15 mouse cellular contexts compared by ENCODE assay signal in genomic region chr12:100414717-100415398, GRCm38 (mm10).
DNase-seq lines count a peak whose midpoint lies in the region; ATAC-seq and TF ChIP-seq lines count a peak whose summit lies in the region.
"Had no signal": no experiment of that assay in that cellular context is flagged by ENCODE, and none has a peak within 500 bp of the region (broad histone marks: within the 10 kb centered on the region; RNA-seq: fewer than 3 reads in every experiment).

No protein-coding gene starts in this region.

- H3K4me3 ChIP-seq in heart, embryonic 16.5 days (ENCODE audit: low read length), result no peak overlapping the region
- H3K4me3 ChIP-seq in kidney, postnatal 0 days (replicated peaks; ENCODE audit: low read depth, low read length), result no peak overlapping the region
- no peak overlapping the region for H3K4me3 ChIP-seq in intestine, embryonic 15.5 days (replicated peaks)
- H3K4me3 ChIP-seq: erythroblast, embryonic 14.5 days; liver, embryonic 12.5 days; lung, embryonic 15.5 days; midbrain, embryonic 12.5 days had no signal

- no peak for TF ChIP-seq CTCF in kidney, postnatal 0 days (IDR thresholded peaks at IDR 0.05; ENCODE audit: low read depth)

- 58% methylated on average over 14 of the region's 14 CpGs for WGBS in heart, embryonic 16.5 days
- WGBS in kidney, postnatal 0 days, result 56% methylated on average over 14 of the region's 14 CpGs
- 57% methylated on average over 14 of the region's 14 CpGs for WGBS in intestine, embryonic 15.5 days

- peak overlapping the region; percentile 24; the same call in 1 of the 2 replicates for H3K27ac ChIP-seq in heart, embryonic 16.5 days (ENCODE audit: low read length)
- H3K27ac ChIP-seq in kidney, postnatal 0 days, result no peak overlapping the region
- no peak overlapping the region for H3K27ac ChIP-seq in intestine, embryonic 15.5 days
- H3K27ac ChIP-seq: liver, embryonic 12.5 days; lung, embryonic 15.5 days; midbrain, embryonic 12.5 days had no signal

- no peak overlapping the region for H3K4me2 ChIP-seq in heart, embryonic 16.5 days (ENCODE audit: low read depth, low read length)
- H3K4me2 ChIP-seq in kidney, postnatal 0 days (ENCODE audit: low read length), result no peak overlapping the region
- no peak overlapping the region for H3K4me2 ChIP-seq in intestine, embryonic 15.5 days (replicated peaks)
- H3K4me2 ChIP-seq: liver, embryonic 12.5 days; lung, embryonic 15.5 days; midbrain, embryonic 12.5 days had no signal

- no peaks in the 10 kb centered on the region for H3K27me3 ChIP-seq in heart, embryonic 16.5 days (ENCODE audit: control insufficient read depth, insufficient read depth, low read length)
- no peaks in the 10 kb centered on the region for H3K27me3 ChIP-seq in kidney, postnatal 0 days (ENCODE audit: insufficient read depth, low read length)
- no peaks in the 10 kb centered on the region for H3K27me3 ChIP-seq in intestine, embryonic 15.5 days (replicated peaks)
- H3K27me3 ChIP-seq: liver, embryonic 12.5 days; lung, embryonic 15.5 days; midbrain, embryonic 12.5 days had no signal

- ATAC-seq in frontal cortex, adult (ENCODE audit: low TSS enrichment), result peak; percentile 41
- ATAC-seq in heart, embryonic 16.5 days (replicated peaks; ENCODE audit: extremely low read depth, insufficient read depth, low FRiP score), result peak; percentile 52; the same call in 1 of the 2 replicates
- no peak; the same call in 1 of the 2 replicates for ATAC-seq in kidney, postnatal 0 days (replicated peaks; ENCODE audit: low FRiP score, low read depth)
- ATAC-seq in intestine, embryonic 15.5 days, result peak; percentile 41; the same call in 1 of the 2 replicates
- ATAC-seq: forebrain, embryonic 14.5 days; liver, embryonic 12.5 days had no signal

- H3K9me3 ChIP-seq in heart, embryonic 16.5 days (replicated peaks; ENCODE audit: control insufficient read depth, low read length), result no peaks in the 10 kb centered on the region
- H3K9me3 ChIP-seq in kidney, postnatal 0 days (replicated peaks; ENCODE audit: low read length), result no peaks in the 10 kb centered on the region
- no peaks in the 10 kb centered on the region for H3K9me3 ChIP-seq in intestine, embryonic 15.5 days
- H3K9me3 ChIP-seq: liver, embryonic 12.5 days; lung, embryonic 15.5 days; midbrain, embryonic 12.5 days had no signal

- H3K4me1 ChIP-seq in heart, embryonic 16.5 days (ENCODE audit: control insufficient read depth, insufficient read depth, low read length), result peaks cover 4% of the 10 kb centered on the region
- H3K4me1 ChIP-seq in kidney, postnatal 0 days (replicated peaks; ENCODE audit: insufficient read depth, low read length), result no peaks in the 10 kb centered on the region
- no peaks in the 10 kb centered on the region; the same call in 1 of the 2 replicates for H3K4me1 ChIP-seq in intestine, embryonic 15.5 days (replicated peaks)
- H3K4me1 ChIP-seq: liver, embryonic 12.5 days; lung, embryonic 15.5 days had no signal

- no peak for DNase-seq in frontal cortex, postnatal 14 days (ENCODE audit: low spot score in 2 of 2)
- no peak for DNase-seq in heart, postnatal 4 days
- peak; percentile 14 for DNase-seq in kidney, postnatal 0 days (ENCODE audit: low spot score)
- DNase-seq in kidney, postnatal 10 days, result no peak
- no peak for DNase-seq in layer of hippocampus, postnatal 14 days (ENCODE audit: low spot score in 2 of 2)
- DNase-seq: cerebellum, postnatal 25 days; thymus, adult 2 months had no signal

- H3K9ac ChIP-seq in heart, embryonic 16.5 days (ENCODE audit: low read length), result 0 out of 2 replicates have a peak overlapping the region, but pooled peaks have one; percentile 6
- H3K9ac ChIP-seq in kidney, postnatal 0 days (ENCODE audit: low read depth, low read length), result no peak overlapping the region
- H3K9ac ChIP-seq in intestine, embryonic 15.5 days, result no peak overlapping the region
- H3K9ac ChIP-seq: liver, embryonic 12.5 days; lung, embryonic 15.5 days; midbrain, embryonic 12.5 days had no signal

- H3K36me3 ChIP-seq in heart, embryonic 16.5 days (ENCODE audit: control insufficient read depth, insufficient read depth), result peaks cover 19% of the 10 kb centered on the region
- H3K36me3 ChIP-seq in kidney, postnatal 0 days (ENCODE audit: insufficient read depth, low read length), result peaks cover 5% of the 10 kb centered on the region; the same call in 1 of the 2 replicates
- H3K36me3 ChIP-seq in intestine, embryonic 15.5 days, result 0 out of 2 replicates have a peak, but pooled peaks cover 3% of the 10 kb centered on the region
- H3K36me3 ChIP-seq: lung, embryonic 15.5 days had no signal
